Mouse (Mus musculus) ES-E14 (cell line): Measurements from ENCODE around the gene Gdpd2. TPM values are rescaled to one million over a fixed set of nuclear protein-coding genes. Genes with fewer than 3 reads are reported as not detected.

Experiments
- DNase-seq: peaks from one replicate; pipeline ENCODE4 v3.0.0-alpha.2; 2013; ENCODE audit warnings: low read depth, low spot score
- H3K27ac ChIP-seq: 2 replicates; pipeline ENCODE4 v1.5.1; 2012; ENCODE audit warnings: low read depth, mild to moderate bottlenecking, low read length, moderate library complexity, mixed read lengths; ENCODE audit not compliant: poor library complexity, insufficient read depth, severe bottlenecking
- H3K36me3 ChIP-seq: 2 replicates; pipeline ENCODE4 v1.6.1; 2012; ENCODE audit warnings: mild to moderate bottlenecking, low read length, moderate library complexity, mixed read lengths; ENCODE audit not compliant: control insufficient read depth, poor library complexity, insufficient read depth, severe bottlenecking
- H3K4me1 ChIP-seq, 2 experiments: fragments of 150-350 bp in 1 of 2; sonication (generic) in 1 of 2; 2 replicates each; pipeline ENCODE4 v1.6.1; 2012; ENCODE audit warnings: low read length in 2 of 2, mild to moderate bottlenecking in 1 of 2, mixed read lengths in 1 of 2; ENCODE audit not compliant: control insufficient read depth in 2 of 2, insufficient read depth in 2 of 2, poor library complexity in 1 of 2
- H3K4me3 ChIP-seq, 2 experiments: fragments of 150-350 bp in 1 of 2; sonication (generic) in 1 of 2; 2 replicates each; pipeline ENCODE4 v1.5.1; 2012; ENCODE audit warnings: low read length in 2 of 2, low read depth in 1 of 2, mild to moderate bottlenecking in 1 of 2, mixed read lengths in 1 of 2; ENCODE audit not compliant: insufficient read depth in 1 of 2, poor library complexity in 1 of 2, severe bottlenecking in 1 of 2
- H3K9ac ChIP-seq: 2 replicates; pipeline ENCODE4 v1.6.1; 2012; ENCODE audit warnings: low read depth, mild to moderate bottlenecking, low read length, mixed read lengths; ENCODE audit not compliant: poor library complexity, insufficient read depth, severe bottlenecking
- H3K9me3 ChIP-seq: fragments of 150-350 bp; sonication (generic); 2 replicates; pipeline ENCODE4 v1.6.1; 2012; ENCODE audit warnings: low read depth, mild to moderate bottlenecking, low read length; ENCODE audit not compliant: control insufficient read depth, insufficient read depth
- CHD2 ChIP-seq: IDR thresholded peaks from 2 replicates; pipeline ENCODE4 v1.6.1; 2014; ENCODE audit warnings: mild to moderate bottlenecking, low read depth, low read length, inconsistent platforms
- HCFC1 ChIP-seq: IDR thresholded peaks from 2 replicates; pipeline ENCODE4 v1.6.1; 2012; ENCODE audit warnings: low read length, inconsistent platforms, borderline replicate concordance; ENCODE audit not compliant: insufficient read depth
- MAFK ChIP-seq: IDR thresholded peaks from 2 replicates; pipeline ENCODE4 v1.6.1; 2014; ENCODE audit warnings: mild to moderate bottlenecking, low read depth, low read length, inconsistent platforms; ENCODE audit not compliant: insufficient read depth
- ZC3H11A ChIP-seq: IDR thresholded peaks from 2 replicates; pipeline ENCODE4 v1.6.1; 2012; ENCODE audit warnings: low read depth, mild to moderate bottlenecking, inconsistent platforms, low read length, borderline replicate concordance
- ZNF384 ChIP-seq: IDR thresholded peaks from 2 replicates; pipeline ENCODE4 v1.6.1; 2012; ENCODE audit warnings: low read depth, low read length, inconsistent platforms
- in situ Hi-C, 2 experiments: fragments of 600-800 bp; cut with MboI; formaldehyde crosslinking; loops; one replicate each; pipeline ENCODE4 v1.15.1; 2025; ENCODE audit warnings: low sequenced_read_pairs in 2 of 2, inconsistent platforms in 1 of 2; ENCODE audit not compliant: unreplicated experiment in 2 of 2
- total RNA-seq: library from RNA; depleted of rRNA; stranded (reverse); fragments of 300-350 nt; gene quantifications from 2 replicates; pipeline ENCODE4 v1.2.3, GENCODE M21; 2012

Gene Gdpd2
- total RNA-seq, 1 experiment = 0.22 TPM

DNA sequence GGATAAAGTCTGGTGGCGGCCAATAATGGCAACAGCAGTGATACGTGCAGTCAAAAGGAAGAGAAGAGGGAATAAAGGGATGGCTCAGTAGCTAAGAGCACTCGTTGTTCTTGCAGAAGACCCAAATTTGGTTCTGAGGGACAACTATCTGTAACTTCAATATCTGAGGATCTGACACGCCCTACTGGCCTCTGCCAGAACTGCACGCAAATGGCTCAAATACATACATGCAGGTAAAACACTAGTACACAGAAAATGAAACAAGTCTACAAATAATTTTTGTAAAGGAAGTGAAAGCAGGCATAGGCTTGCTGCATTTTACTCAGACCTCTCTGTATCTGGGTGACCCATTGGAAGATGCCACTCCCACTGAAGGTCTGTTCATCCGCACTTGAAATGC lies 36.2 kb downstream of the Gdpd2 start:
- Histone ChIP-seq H3K27ac (no peak overlapping the region), H3K9me3 (no peaks in the 10 kb centered on the region), H3K9ac (no peak overlapping the region), H3K4me3 (no peak overlapping the region), H3K4me1 (peaks cover 0 to 3% of the 10 kb centered on the region in 2 experiments; a peak in 1 of 4 replicates), H3K36me3 (no peaks in the 10 kb centered on the region)
- no peak for DNase-seq
- in situ Hi-C loops = no loop called here
- TF ChIP-seq ZNF384 = no peak
- no peak for TF ChIP-seq CHD2
- TF ChIP-seq ZC3H11A = no peak
- TF ChIP-seq MAFK = no peak
- TF ChIP-seq HCFC1 = no peak

DNA sequence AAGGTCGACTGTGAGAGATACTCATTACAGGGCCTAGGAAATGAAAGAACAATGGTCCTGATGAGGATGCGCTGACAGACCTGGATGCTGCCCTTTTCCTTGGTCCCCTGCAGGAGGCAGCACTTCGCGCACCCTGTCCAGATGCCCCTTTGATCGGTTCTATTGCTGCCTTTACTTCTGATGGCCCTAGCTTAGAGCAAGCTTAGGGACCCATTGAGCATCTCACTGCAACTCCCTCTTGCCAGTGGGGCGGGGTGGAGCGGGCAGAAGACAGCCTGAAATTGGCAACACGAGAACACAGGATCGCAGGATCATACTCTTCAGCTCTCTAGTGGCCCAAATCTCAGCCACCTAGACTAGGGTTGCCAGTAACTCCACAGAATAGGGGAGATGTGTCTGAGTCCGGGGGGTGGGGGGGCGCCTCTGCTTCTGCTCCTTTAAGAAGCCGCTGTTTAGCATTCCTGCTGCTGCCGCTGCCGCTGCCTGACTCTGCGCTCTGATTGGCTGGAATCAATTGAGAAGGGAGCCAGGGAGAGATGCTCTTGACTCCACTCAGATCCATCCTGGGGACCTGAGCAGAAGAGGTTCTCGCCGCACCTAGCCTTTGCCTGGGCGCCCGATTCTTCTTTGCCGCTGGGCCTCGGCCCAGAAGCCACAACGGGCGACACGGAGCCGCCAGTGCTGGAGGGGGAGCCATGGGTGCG lies 37.7 kb downstream of the Gdpd2 start, which contains the start of gene Dlg3:
Gene Dlg3 (plus strand): TSS at position 542 of the 704 bp plus-strand sequence.
- Histone ChIP-seq H3K9ac (peak within 1 kb of the TSS; percentile 65), H3K4me3 (peak within 1 kb of the TSS; percentile 61 to 80), H3K4me1 (peaks cover 0 to 3% of the 10 kb centered on the region in 2 experiments; a peak in 1 of 4 replicates), H3K27ac (no peak within 1 kb of the TSS), H3K9me3 (no peaks in the 10 kb centered on the region), H3K36me3 (no peaks in the 10 kb centered on the region)
- DNase-seq = peak; percentile 26
- in situ Hi-C loops = no loop called here
- TF ChIP-seq ZC3H11A = no peak
- no peak for TF ChIP-seq ZNF384
- no peak for TF ChIP-seq MAFK
- TF ChIP-seq CHD2 = no peak

DNA sequence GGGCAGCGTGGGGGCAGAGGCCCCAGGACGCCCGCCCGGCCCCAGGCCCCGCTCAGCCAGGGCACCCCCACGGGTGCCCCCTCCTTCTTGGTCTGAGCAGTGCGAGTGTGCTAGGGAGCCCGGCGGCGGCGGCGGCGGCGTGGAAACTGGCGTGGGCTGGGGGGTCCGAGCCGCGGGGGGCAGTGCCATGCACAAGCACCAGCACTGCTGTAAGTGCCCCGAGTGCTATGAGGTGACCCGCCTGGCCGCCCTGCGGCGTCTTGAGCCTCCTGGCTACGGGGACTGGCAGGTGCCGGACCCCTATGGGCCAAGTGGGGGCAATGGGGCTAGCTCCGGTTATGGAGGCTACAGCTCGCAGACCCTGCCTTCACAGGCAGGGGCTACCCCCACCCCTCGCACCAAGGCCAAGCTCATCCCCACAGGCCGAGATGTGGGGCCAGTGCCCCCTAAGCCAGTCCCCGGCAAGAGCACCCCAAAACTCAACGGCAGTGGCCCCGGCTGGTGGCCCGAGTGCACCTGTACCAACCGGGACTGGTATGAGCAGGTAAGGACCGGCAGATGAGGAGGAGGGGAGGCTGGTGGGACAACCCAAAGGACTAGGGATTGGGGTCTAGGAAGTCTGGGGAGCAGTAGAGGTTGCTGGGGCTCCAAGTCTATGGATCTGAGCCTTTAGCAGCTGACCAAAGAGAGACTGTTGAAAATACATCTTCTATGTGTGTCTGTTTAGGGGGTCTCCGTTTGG lies 38.4 kb downstream of the Gdpd2 start:
- peak overlapping the region; percentile 65 for H3K9ac ChIP-seq
- no peak for TF ChIP-seq CHD2
- no peak for TF ChIP-seq HCFC1
- TF ChIP-seq ZNF384 = no peak
- no peak for TF ChIP-seq ZC3H11A
- no peak for TF ChIP-seq MAFK
- no peak overlapping the region for H3K27ac ChIP-seq
- no peaks in the 10 kb centered on the region for H3K36me3 ChIP-seq
- in situ Hi-C loops = no loop called here
- H3K4me1 ChIP-seq = peaks cover 0 to 3% of the 10 kb centered on the region in 2 experiments; a peak in 1 of 4 replicates
- no peak for DNase-seq
- H3K9me3 ChIP-seq = no peaks in the 10 kb centered on the region
- H3K4me3 ChIP-seq = peak overlapping the region; percentile 61 to 80

DNA sequence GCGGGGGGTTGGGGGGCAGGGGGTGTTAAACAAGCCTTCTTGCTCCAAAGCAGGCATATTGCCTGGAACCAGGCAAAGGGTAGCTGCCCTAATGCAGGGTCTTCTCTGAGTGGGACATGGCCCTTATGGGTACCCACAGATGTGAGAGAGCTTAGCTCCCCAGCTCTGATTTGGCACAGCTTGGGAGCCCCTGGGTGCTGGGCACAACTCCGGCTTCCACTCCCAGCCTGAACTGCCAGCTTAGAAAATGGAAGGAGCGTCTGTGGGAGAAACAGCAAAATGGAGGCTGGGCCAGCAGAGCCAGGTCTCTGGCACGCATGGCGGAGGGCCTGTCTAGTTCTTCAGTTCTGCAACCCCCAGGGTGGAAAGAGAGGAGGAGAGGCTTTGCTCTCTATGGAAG lies 39.6 kb downstream of the Gdpd2 start:
- in situ Hi-C loops = no loop called here
- Histone ChIP-seq H3K36me3 (no peaks in the 10 kb centered on the region), H3K9me3 (no peaks in the 10 kb centered on the region)

More for the DNA sequence above, 39.6 kb downstream of the Gdpd2 start:
- DNase-seq = no peak
- Histone ChIP-seq H3K27ac (no peak overlapping the region), H3K9ac (no peak overlapping the region), H3K4me3 (no peak overlapping the region), H3K4me1 (peaks cover 0 to 3% of the 10 kb centered on the region in 2 experiments; a peak in 1 of 4 replicates)
- no peak for TF ChIP-seq MAFK
- no peak for TF ChIP-seq ZC3H11A
- no peak for TF ChIP-seq ZNF384
- TF ChIP-seq HCFC1 = no peak
- no peak for TF ChIP-seq CHD2
